7 mouse cellular contexts compared by ENCODE assay signal in the genomic region with DNA sequence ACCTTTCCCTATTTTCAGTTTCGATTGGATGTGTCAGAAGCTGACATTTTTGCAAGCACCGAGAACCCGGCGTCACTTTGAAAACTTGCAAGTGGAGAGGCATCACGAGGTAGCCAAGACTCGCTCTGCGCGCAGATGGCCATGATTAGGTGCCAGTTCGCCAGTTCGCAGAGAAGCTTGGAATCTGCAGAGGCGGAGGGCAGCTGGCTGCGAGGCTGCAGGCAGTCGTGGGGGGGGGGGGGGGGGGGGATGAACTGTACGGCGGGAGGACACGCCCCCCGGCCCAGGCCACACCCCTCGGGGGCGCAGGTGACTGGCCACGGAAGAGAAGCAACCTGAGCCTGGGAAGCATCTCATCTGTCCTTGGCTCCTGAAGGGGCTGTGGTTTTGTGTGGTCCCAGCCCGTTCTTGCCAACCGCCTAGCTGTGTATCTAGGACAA.
A peak's percentile ranks its signal among the peaks of the same experiment; 100 is the strongest.
DNase-seq lines count a peak whose midpoint lies in the region; ATAC-seq and TF ChIP-seq lines count a peak whose summit lies in the region.

No protein-coding gene starts in this region.

- H3K36me3 ChIP-seq in embryonic facial prominence, embryonic 10.5 days (replicated peaks), result no peaks in the 10 kb centered on the region
- H3K36me3 ChIP-seq in limb, embryonic 13.5 days, result no peaks in the 10 kb centered on the region

- no peak for ATAC-seq in limb, embryonic 13.5 days (ENCODE audit: low FRiP score, low read depth)

- H3K4me1 ChIP-seq in embryonic facial prominence, embryonic 10.5 days, result peaks cover 23% of the 10 kb centered on the region
- H3K4me1 ChIP-seq in limb, embryonic 13.5 days, result peaks cover 10% of the 10 kb centered on the region

- H3K9ac ChIP-seq in limb, embryonic 13.5 days, result peak overlapping the region; percentile 48

- WGBS in embryonic facial prominence, embryonic 10.5 days, result 8% methylated on average over 21 of the region's 22 CpGs
- WGBS in limb, embryonic 13.5 days, result 4% methylated on average over 22 of the region's 22 CpGs

- peak; percentile 28 to 37 for DNase-seq in left cerebral cortex, adult 2 months (ENCODE audit: extremely low spot score in 1 of 2, low spot score in 2 of 2)
- no peak for DNase-seq in left cerebral cortex, adult 8-10 months (ENCODE audit: low spot score in 2 of 2)
- peak; percentile 74 for DNase-seq in embryonic facial prominence, embryonic 10.5 days (ENCODE audit: low spot score)
- DNase-seq in heart, postnatal 4 days, result peak; percentile 5
- DNase-seq in retina, postnatal 7 days (ENCODE audit: low read depth, low spot score), result peak; percentile 13
- no peak for DNase-seq in cerebellum, adult 18-20 months

- H3K4me3 ChIP-seq in left cerebral cortex, adult 2 months, result peak overlapping the region; percentile 36
- H3K4me3 ChIP-seq in embryonic facial prominence, embryonic 10.5 days, result peak overlapping the region; percentile 46
- H3K4me3 ChIP-seq in limb, embryonic 13.5 days, result peak overlapping the region; percentile 32

- peaks cover 3% of the 10 kb centered on the region; the same call in 1 of the 2 replicates for H3K9me3 ChIP-seq in embryonic facial prominence, embryonic 10.5 days
- no peaks in the 10 kb centered on the region for H3K9me3 ChIP-seq in limb, embryonic 13.5 days

- intact Hi-C loops in left cerebral cortex, adult 2 months (cut with DNase I), result no loop called here

- peak overlapping the region; percentile 60 for H3K4me2 ChIP-seq in limb, embryonic 13.5 days (replicated peaks)

- peaks cover 39% of the 10 kb centered on the region for H3K27me3 ChIP-seq in embryonic facial prominence, embryonic 10.5 days (replicated peaks; ENCODE audit: low read depth, poor library complexity, severe bottlenecking)
- peaks cover 26% of the 10 kb centered on the region for H3K27me3 ChIP-seq in limb, embryonic 13.5 days

- no peak for TF ChIP-seq CTCF in left cerebral cortex, adult 2 months (IDR thresholded peaks at IDR 0.05)

- no peak overlapping the region for H3K27ac ChIP-seq in left cerebral cortex, adult 2 months
- no peak overlapping the region; the same call in 1 of the 2 replicates for H3K27ac ChIP-seq in embryonic facial prominence, embryonic 10.5 days (replicated peaks)
- no peak overlapping the region for H3K27ac ChIP-seq in limb, embryonic 13.5 days

Comparison
In these comparisons a context has a peak if more than half of its experiments do, and no peak if none do; other contexts are left out.
1. DNase-seq: peak in left cerebral cortex, adult 2 months (2 of 2), embryonic facial prominence, embryonic 10.5 days (single experiment), heart, postnatal 4 days (single experiment) and retina, postnatal 7 days (single experiment); none in left cerebral cortex, adult 8-10 months (0 of 2) and cerebellum, adult 18-20 months (0 of 2).
2. Peak in every context shown above with its lines, with median percentiles within 50 percentile points of each other: H3K4me3 ChIP-seq.